Mouse (Mus musculus) heart, adult 8-10 months (tissue): ENCODE data around the gene Yju2. TPM values are rescaled to one million over a fixed set of nuclear protein-coding genes. Genes with fewer than 3 reads are reported as not detected.

ENCODE experiments used
- DNase-seq: peaks from one replicate; pipeline ENCODE4 v3.0.0; 2022; ENCODE audit warnings: low spot score
- total RNA-seq, 4 experiments: library from RNA; stranded (reverse); gene quantifications; 2 replicates each; pipeline ENCODE4 v1.2.4; 2022

The Yju2 gene
- total RNA-seq, 4 experiments from 2014 or later, result 8.2 to 10.3 (median 9.0) TPM

DNA sequence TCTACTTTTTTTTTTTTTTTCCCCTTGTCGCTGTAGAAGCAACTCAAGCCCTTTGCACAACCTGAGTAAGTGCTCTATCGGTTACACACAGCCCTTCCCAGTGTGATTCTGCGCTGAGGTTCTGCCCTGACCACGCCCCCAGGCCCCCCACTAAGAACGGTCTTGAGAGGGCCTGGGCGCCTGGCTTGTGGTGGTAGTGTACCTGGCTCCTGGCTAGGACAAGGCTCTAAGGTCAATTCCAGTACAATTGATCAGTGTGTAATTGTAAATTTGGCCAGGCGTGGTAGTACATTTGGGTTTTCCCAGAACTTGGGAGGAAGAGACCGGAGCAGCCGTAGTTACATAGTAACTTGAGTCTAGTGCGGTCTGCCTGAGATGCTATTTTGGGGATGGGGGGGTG lies 48.1 kb downstream of the Yju2 start:
- DNase-seq, result no peak

DNA sequence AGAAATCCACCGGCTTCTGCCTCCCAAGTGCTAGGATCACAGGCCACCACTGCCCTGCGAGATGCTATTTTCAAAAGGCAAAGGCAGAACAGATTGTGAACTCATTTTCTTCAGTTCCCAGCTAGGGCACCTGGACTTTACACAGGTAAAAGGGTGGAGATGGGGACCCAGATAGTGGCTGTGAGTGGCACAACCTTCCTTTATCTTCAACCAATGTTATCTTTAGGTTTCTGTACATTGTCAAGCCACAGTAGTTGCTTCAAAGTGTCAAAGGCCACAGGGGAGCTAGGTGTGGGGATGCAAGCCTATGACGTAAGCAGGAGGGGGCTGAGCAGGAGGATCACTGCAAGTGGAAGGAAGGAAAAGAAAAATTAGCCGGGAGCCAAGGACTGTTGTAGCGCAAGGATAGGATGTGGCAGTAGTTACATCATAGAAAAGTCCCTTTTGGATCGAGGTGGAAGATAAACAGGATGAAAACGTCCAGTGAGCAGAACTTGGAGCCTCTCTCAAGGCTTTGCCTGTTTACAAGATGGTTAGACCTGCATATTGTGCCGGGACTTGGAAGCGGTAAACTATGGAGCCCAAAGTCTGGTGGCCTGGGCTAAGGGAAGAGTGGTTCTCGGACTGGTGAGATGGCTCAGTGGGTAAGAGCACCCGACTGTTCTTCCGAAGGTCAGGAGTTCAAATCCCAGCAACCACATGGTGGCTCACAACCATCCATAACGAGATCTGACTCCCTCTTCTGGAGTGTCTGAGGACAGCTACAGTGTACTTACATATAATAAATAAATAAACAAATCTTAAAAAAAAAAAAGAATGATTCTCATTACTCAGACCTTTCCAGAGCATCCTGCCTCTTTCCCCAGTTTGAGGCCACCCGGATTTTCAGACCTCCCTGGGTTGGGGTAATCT lies 48.8 kb downstream of the Yju2 start:
- DNase-seq, result no peak

DNA sequence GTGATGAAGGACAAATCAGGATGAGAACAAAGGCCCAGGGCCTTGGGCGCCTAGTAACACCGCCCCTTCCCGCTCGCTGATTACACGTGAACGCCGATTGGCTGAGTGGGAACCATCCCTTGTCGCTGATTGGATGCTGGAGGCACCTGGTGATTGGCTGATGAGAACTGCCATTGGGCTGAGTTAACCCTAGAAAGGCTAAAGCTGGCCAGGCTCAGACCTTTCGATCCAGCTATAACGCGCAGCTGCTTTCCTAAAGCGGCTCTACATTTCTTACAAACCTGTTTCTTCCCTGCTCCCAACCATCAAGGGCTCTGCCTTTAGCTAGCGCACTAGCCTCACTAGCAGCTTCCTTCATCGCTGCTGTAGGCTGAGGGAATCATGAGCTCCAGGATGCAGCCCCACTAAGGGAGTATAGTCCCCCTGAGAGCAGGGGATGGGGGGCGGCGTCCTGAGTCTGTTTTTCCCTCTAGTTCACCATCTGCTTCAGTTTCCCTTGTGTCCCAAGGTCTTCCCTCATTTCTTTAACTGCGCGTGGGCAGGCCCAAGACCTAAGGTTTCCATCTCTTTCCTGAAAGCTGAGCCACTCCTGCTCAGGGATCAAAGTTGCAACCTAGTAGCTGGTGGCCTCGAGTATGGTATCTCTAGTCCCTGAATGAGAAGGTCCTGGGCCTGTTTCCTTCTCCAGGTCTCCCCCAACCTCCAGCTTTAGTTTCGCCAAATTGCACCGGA lies 49.6 kb downstream of the Yju2 start:
- peak; percentile 96 for DNase-seq

DNA sequence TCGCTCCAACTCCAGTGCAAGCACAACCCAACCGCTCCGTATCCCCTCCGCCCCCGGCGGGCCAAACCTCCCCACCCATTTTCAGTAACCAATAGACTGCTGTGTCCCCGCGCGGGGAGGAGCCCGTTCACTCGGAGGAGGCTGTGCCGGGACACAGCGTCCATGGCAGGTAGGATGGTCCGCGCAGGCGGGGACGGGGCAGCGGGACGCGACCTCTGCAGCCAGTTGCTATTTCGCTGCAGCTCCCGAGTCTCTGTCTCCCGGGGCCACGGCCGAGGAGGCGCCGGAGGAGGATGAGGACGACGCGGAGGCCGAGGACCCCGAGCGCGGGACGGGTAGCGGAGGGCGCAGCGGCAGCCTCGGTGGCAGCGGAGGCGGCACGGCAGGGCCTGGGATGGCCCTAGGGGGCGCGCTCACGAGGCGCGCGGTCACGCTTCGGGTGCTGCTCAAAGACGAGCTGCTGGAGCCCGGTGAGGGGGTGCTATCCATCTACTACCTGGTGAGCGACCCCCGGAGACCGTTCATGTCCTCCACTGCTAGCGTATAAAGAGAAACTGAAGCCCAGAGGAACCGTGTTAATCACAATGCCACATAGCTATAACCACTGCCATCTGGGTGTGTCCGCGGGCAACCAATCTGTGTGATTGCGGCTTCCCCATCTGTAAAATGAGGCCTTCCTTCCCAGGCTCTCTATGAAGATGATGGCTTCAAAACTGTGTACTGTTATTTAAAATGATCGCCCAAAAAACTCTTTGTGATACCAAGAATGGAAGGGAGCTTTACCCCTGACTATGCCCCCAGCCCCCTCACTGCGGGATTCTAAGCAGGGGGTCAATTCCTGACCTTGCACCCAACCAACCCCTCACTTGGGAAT lies 50.4 kb downstream of the Yju2 start:
- peak; percentile 92 for DNase-seq

DNA sequence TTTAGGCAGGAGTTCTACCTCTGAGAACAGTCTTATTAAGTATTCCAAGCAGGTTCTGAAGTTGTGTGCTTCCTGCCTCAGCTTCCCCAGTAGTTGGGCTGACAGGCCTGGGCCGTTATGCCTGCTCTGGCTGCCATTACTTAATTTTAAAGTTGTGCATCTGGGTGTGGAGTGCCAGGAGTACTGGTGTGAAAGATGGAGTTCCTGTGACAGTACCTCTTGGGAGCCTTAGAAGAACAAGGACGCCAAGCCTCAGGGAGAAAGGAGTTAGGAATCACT lies 51.0 kb downstream of the Yju2 start:
- DNase-seq, result no peak

DNA sequence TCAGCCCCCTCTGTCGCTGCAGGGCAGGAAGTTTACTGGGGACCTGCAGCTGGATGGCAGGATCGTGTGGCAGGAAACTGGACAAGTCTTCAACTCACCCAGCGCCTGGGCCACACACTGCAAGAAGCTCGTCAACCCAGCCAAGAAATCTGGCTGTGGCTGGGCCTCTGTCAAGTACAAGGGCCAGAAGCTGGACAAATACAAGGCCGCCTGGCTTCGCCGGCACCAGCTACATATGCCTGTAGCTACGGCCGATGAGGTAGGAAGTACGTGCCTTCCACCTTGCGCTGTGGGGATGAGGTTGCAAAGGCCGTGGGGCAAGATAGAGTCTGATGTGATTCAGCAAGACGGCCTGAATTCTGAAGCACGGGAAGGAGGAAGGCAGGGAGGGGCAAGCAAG lies 51.4 kb downstream of the Yju2 start:
- no peak for DNase-seq

DNA sequence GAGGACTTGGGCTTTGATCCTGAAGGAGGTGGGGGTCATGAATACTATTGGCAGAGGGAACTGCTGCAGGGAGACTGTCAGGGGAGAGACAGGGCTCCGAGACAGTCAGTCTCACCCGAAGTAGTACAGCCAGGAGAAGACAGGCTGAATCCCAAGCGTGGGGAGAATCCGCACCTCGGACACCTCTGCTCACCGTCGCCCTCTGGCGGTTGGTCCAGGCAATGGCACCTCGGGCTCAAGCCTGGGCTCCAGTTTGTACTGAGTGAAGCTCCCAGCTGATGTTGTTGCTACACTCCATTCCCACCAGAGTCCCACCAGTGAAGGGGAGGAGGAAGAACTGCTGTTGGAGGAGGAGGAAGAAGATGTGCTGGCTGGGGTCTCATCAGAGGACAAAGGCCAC lies 51.8 kb downstream of the Yju2 start:
- DNase-seq, result peak; percentile 73

DNA sequence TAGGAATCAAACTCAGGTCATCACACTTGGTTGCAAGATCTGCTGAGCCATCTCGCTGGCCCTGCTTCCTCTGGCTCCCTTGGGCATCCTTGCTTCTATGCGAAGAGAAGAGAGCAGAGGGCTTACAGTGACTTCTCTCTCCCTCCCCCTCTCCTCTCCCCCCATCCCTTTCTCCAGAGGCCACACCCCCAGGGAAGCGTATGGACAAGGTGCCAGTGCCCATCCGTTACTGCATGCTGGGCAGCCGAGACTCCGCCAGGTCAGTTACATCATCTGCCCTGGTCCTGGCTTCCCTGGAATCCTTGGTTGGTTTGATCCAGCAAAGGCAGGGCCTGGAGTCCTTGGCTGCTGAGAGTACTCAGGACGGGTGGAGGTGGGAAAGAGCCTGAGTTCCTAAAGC lies 52.5 kb downstream of the Yju2 start:
- no peak for DNase-seq

DNA sequence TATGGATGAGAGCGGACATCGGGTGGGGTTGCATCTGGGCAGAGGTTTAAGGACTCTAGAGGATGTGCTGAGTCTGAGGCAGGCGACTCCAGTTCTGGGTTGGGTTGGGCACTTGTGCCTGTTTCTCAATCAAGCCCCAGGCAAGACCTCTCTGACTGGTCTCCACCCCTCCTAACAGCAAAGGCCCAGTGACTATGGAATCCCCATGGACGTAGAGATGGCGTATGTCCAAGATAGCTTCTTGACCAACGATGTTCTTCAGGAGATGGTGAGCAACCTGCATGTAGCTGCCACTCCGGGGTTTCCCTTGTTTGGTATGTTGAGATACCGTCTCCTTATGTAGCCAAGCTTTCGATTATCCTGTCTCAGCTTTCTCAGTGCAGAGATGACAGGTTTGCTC lies 56.4 kb downstream of the Yju2 start:
- DNase-seq, result no peak

DNA sequence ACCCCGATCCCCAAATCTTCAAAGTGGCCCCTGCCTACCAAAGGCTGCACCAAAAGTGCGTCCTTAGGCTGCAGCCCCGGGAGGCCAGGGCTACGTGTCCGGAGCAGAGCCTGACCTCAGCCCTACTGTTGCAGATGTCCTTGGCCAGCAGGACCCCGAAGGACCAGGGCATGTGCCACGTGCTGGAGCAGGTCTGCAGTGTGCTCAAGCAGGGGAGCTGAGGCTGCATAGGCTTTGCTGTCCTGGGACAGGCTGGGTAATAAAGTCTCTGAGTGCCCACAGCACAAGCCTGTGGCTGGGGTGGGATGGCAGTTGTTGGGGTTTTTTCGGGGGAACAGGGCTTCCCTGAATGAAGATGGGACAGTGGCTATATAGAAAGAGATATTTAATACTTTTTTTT lies 57.5 kb downstream of the Yju2 start:
- no peak for DNase-seq

DNA sequence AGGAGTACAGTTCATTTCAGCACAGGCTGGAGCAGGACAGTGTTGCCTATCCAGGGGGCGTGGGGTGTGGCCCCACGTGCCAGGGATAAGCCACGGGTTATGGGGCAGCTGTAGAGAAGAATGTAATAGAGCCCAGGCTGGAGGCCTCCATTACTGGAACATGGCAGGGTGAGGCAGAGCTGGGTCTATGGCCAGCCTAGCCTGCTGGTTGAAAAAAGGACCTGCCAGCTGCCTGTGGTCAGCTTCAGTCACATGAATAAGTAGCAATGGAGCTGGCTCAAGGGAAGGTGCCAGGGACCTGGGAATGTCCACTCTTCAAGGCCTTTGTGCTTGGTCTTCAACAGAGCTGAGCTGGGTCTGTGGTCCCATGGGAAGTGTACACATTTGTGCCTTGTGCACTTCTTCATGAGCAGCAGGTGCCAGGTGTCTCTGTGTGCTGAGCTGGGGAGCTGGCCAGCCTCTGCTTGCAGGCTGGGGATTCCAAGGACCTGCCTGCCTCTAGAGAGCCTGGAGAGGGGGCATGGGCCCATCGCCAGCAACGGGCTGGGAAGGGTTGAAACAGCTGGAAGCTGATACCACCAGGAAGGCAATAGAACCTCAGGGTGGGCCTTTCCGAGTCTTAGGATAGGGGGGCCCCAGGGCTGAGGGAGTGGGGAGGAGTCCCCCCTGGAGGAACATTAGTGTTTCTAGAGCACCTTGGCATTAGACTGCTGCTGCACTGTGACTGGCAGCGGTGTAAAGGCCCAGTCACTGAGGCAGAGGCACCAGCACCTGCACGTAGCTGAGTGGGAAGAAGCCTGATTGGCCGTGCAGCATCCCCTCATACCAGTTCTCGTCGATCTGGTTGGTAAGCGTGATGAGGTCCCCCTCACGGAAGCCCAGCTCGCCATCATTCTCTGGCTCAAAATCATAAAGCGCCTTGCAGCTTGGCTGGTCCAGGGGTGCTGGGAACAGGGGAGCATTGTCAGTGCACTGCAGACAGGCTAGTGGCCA lies 58.2 kb downstream of the Yju2 start:
- no peak for DNase-seq

DNA sequence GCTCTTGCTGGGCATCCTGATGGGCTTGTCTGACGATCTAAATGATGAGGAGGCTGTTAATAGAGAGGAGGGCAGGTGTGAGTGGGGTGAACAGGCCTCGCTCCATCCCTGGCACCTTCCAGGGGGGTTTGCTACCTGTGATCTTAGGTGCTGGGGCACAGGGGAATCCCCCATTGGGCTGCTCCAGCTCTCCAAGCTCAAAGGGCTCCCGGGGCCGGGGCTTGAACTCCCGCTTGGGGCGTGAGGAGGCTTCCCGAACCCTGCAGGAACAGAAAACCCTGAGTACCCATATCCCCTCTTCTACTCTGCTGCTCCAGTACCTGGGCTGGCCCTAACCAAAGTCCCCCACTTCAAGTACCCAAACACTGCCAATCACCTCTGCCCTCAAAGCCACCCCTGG lies 58.9 kb downstream of the Yju2 start:
- no peak for DNase-seq

Other genes with a start within 250 kb of the Yju2 start
- 1 to 10 TPM; 2.0 to 3.0 (median 2.3) TPM for gene Pot1b, start 246.5 kb upstream of the Yju2 start, total RNA-seq
- 1 to 10 TPM in 1 of 4 experiments, under 1 TPM in 3; 0.31 to 1.3 (median 0.41) TPM for gene Adgre4, start 209.1 kb upstream of the Yju2 start, total RNA-seq
- gene Zfp119a, start 80.2 kb upstream of the Yju2 start, total RNA-seq, result 1 to 10 TPM; 2.9 to 4.0 (median 3.7) TPM
- gene Zfp959, start 67.0 kb upstream of the Yju2 start, total RNA-seq, result 1 to 10 TPM; 2.6 to 4.1 (median 3.5) TPM
- gene Zfp119b, start 9.6 kb upstream of the Yju2 start, total RNA-seq, result 1 to 10 TPM; 2.4 to 3.9 (median 3.1) TPM
- gene Ebi3, start 6.5 kb upstream of the Yju2 start, total RNA-seq, result under 1 TPM; 0.23 to 0.97 (median 0.41) TPM
- 1 to 10 TPM in 3 of 4 experiments, under 1 TPM in 1; 0.66 to 2.0 (median 1.5) TPM for gene Shd, start 11.4 kb downstream of the Yju2 start, total RNA-seq
- 1 to 10 TPM in 1 of 4 experiments, under 1 TPM in 1, not detected in 2; 0.52 to 1.6 TPM for gene Fsd1, start 27.4 kb downstream of the Yju2 start, total RNA-seq
- gene Stap2, start 46.5 kb downstream of the Yju2 start, total RNA-seq, result 10 to 100 TPM; 11.8 to 17.5 (median 14.4) TPM
- gene Mpnd, start 46.6 kb downstream of the Yju2 start, total RNA-seq, result 10 to 100 TPM; 78.9 to 90.4 (median 87.1) TPM
- 10 to 100 TPM; 12.3 to 14.4 (median 13.3) TPM for gene Sh3gl1, start 77.5 kb downstream of the Yju2 start, total RNA-seq
- 1 to 10 TPM in 3 of 4 experiments, under 1 TPM in 1; 0.84 to 1.9 (median 1.4) TPM for gene Chaf1a, start 81.3 kb downstream of the Yju2 start, total RNA-seq
- 10 to 100 TPM; 50.4 to 64.4 (median 55.4) TPM for gene Ubxn6, start 115.9 kb downstream of the Yju2 start, total RNA-seq
- gene Hdgfl2, start 120.5 kb downstream of the Yju2 start, total RNA-seq, result 10 to 100 TPM; 30.6 to 41.4 (median 35.2) TPM
- gene Plin4, start 150.7 kb downstream of the Yju2 start, total RNA-seq, result 100 to 1,000 TPM; 140 to 200 (median 164) TPM
- 100 to 1,000 TPM; 110 to 160 (median 150) TPM for gene Plin5, start 158.5 kb downstream of the Yju2 start, total RNA-seq
- 10 to 100 TPM; 47.5 to 68.7 (median 60.4) TPM for gene Lrg1, start 162.9 kb downstream of the Yju2 start, total RNA-seq
- gene Sema6b, start 181.2 kb downstream of the Yju2 start, total RNA-seq, result 10 to 100 TPM in 1 of 4 experiments, 1 to 10 TPM in 3; 5.4 to 10.4 (median 8.6) TPM
- gene Tnfaip8l1, start 203.4 kb downstream of the Yju2 start, total RNA-seq, result 1 to 10 TPM; 1.2 to 2.1 (median 1.4) TPM
- gene Mydgf, start 224.8 kb downstream of the Yju2 start, total RNA-seq, result 10 to 100 TPM; 25.5 to 29.8 (median 27.9) TPM